ENCODE assay signal across 23 mouse cellular contexts in the genomic region with DNA sequence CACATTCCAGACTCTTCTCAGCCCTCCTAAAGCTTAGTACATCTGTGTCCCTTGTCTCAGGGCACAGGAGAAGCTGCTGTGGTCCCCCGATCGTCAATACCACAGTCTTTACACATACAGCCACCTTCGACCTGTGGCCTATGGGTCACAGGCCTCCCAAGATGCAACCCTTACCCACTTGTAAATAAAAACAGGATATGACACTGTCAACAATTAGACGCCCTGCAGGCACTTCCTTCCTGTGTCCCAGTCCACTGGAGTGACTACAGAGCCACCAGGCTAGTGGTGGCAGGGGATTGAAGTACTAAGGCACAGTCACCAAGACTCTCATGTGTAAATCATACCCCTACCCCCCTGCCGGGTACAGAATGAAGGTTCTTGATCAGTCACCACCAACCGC. TPM values are rescaled to one million over a fixed set of nuclear protein-coding genes. Genes with fewer than 3 reads are reported as not detected.
DNase-seq lines count a peak whose midpoint lies in the region; ATAC-seq lines count a peak whose summit lies in the region.
"Had no signal": no experiment of that assay in that cellular context is flagged by ENCODE, and none has a peak within 500 bp of the region (broad histone marks: within the 10 kb centered on the region; RNA-seq: fewer than 3 reads in every experiment).

No protein-coding gene starts in this region.

- H3K9me3 ChIP-seq in hindbrain, embryonic 10.5 days: no peaks in the 10 kb centered on the region
- no peaks in the 10 kb centered on the region for H3K9me3 ChIP-seq in hindbrain, embryonic 14.5 days (ENCODE audit: control insufficient read depth, low read length)
- no peaks in the 10 kb centered on the region for H3K9me3 ChIP-seq in embryonic facial prominence, embryonic 14.5 days (ENCODE audit: control insufficient read depth, low read length)
- H3K9me3 ChIP-seq in limb, embryonic 13.5 days: no peaks in the 10 kb centered on the region
- H3K9me3 ChIP-seq: forebrain, embryonic 15.5 days; heart, embryonic 15.5 days had no signal

- WGBS in hindbrain, embryonic 10.5 days: 65% methylated on average over 6 of the region's 6 CpGs
- WGBS in hindbrain, embryonic 14.5 days: 75% methylated on average over 6 of the region's 6 CpGs
- 38% methylated on average over 6 of the region's 6 CpGs for WGBS in embryonic facial prominence, embryonic 14.5 days
- WGBS in limb, embryonic 13.5 days: 46% methylated on average over 6 of the region's 6 CpGs

- DNase-seq in hindbrain, embryonic 10.5 days (ENCODE audit: low spot score): no peak
- no peak for DNase-seq in hindbrain, embryonic 14.5 days (ENCODE audit: low spot score)
- DNase-seq in embryonic facial prominence, embryonic 14.5 days (ENCODE audit: low spot score): no peak
- DNase-seq in thymus, postnatal 0 days (ENCODE audit: low spot score): no peak
- DNase-seq in heart, adult 9 months (ENCODE audit: low spot score in 2 of 2): no peak
- no peak for DNase-seq in gastrocnemius, postnatal 14 days
- DNase-seq: adrenal gland, postnatal 10 days; cerebellum, adult 18-20 months; cerebellum, adult 9-11 months; cerebellum, postnatal 36 days; heart, adult 18-20 months had no signal

- H3K4me3 ChIP-seq in hindbrain, embryonic 10.5 days: no peak overlapping the region
- H3K4me3 ChIP-seq in hindbrain, embryonic 14.5 days (replicated peaks; ENCODE audit: low read length): no peak overlapping the region
- no peak overlapping the region for H3K4me3 ChIP-seq in embryonic facial prominence, embryonic 14.5 days (ENCODE audit: low read depth, low read length)
- no peak overlapping the region for H3K4me3 ChIP-seq in limb, embryonic 13.5 days
- H3K4me3 ChIP-seq: forebrain, embryonic 15.5 days; heart, embryonic 15.5 days had no signal

- no peak overlapping the region for H3K9ac ChIP-seq in hindbrain, embryonic 14.5 days
- H3K9ac ChIP-seq in embryonic facial prominence, embryonic 14.5 days (ENCODE audit: low read depth, low read length): no peak overlapping the region
- no peak overlapping the region for H3K9ac ChIP-seq in limb, embryonic 13.5 days
- H3K9ac ChIP-seq: forebrain, embryonic 15.5 days; heart, embryonic 15.5 days had no signal

- no peak for ATAC-seq in hindbrain, embryonic 14.5 days (ENCODE audit: low FRiP score)
- peak; percentile 51 for ATAC-seq in CD4-positive, CD25-positive, alpha-beta regulatory T cell, adult 4 months
- peak; percentile 17; the same call in 1 of the 2 replicates for ATAC-seq in embryonic facial prominence, embryonic 14.5 days (ENCODE audit: low read depth)
- 0 out of 2 replicates have a peak, but pooled peaks have one; percentile 16 for ATAC-seq in limb, embryonic 13.5 days (ENCODE audit: low FRiP score, low read depth)
- ATAC-seq: forebrain, embryonic 15.5 days; hindbrain, embryonic 16.5 days had no signal

- H3K27me3 ChIP-seq in hindbrain, embryonic 10.5 days (ENCODE audit: insufficient read depth, poor library complexity, severe bottlenecking): peaks cover 42% of the 10 kb centered on the region
- H3K27me3 ChIP-seq in hindbrain, embryonic 14.5 days (ENCODE audit: control insufficient read depth, insufficient read depth, low read length): peaks cover 4% of the 10 kb centered on the region; the same call in 1 of the 2 replicates
- peaks cover 22% of the 10 kb centered on the region; the same call in 1 of the 2 replicates for H3K27me3 ChIP-seq in embryonic facial prominence, embryonic 14.5 days (replicated peaks; ENCODE audit: control insufficient read depth, insufficient read depth, low read length)
- H3K27me3 ChIP-seq in limb, embryonic 13.5 days: peaks cover 33% of the 10 kb centered on the region

- H3K4me1 ChIP-seq in hindbrain, embryonic 10.5 days (replicated peaks): peaks cover 21% of the 10 kb centered on the region
- H3K4me1 ChIP-seq in hindbrain, embryonic 14.5 days (replicated peaks; ENCODE audit: control insufficient read depth, insufficient read depth, low read length): no peaks in the 10 kb centered on the region
- no peaks in the 10 kb centered on the region for H3K4me1 ChIP-seq in embryonic facial prominence, embryonic 14.5 days (ENCODE audit: control insufficient read depth, insufficient read depth, low read length)
- H3K4me1 ChIP-seq in limb, embryonic 13.5 days: 0 out of 2 replicates have a peak, but pooled peaks cover 12% of the 10 kb centered on the region
- H3K4me1 ChIP-seq: forebrain, embryonic 15.5 days had no signal

- no peak overlapping the region for H3K4me2 ChIP-seq in hindbrain, embryonic 14.5 days (replicated peaks)
- no peak overlapping the region for H3K4me2 ChIP-seq in embryonic facial prominence, embryonic 14.5 days (ENCODE audit: low read depth, low read length)
- H3K4me2 ChIP-seq in limb, embryonic 13.5 days (replicated peaks): no peak overlapping the region
- H3K4me2 ChIP-seq: forebrain, embryonic 15.5 days; heart, embryonic 11.5 days; heart, embryonic 15.5 days had no signal

- no peaks in the 10 kb centered on the region for H3K36me3 ChIP-seq in hindbrain, embryonic 10.5 days
- H3K36me3 ChIP-seq in hindbrain, embryonic 14.5 days (replicated peaks; ENCODE audit: control insufficient read depth, insufficient read depth): no peaks in the 10 kb centered on the region
- no peaks in the 10 kb centered on the region for H3K36me3 ChIP-seq in embryonic facial prominence, embryonic 14.5 days (ENCODE audit: control insufficient read depth, insufficient read depth, low read length)
- no peaks in the 10 kb centered on the region for H3K36me3 ChIP-seq in limb, embryonic 13.5 days
- H3K36me3 ChIP-seq: forebrain, embryonic 15.5 days; heart, embryonic 15.5 days had no signal

- peak overlapping the region; percentile 45; the same call in 1 of the 2 replicates for H3K27ac ChIP-seq in hindbrain, embryonic 10.5 days
- no peak overlapping the region for H3K27ac ChIP-seq in hindbrain, embryonic 14.5 days
- no peak overlapping the region for H3K27ac ChIP-seq in embryonic facial prominence, embryonic 14.5 days (replicated peaks; ENCODE audit: low read depth, low read length)
- no peak overlapping the region for H3K27ac ChIP-seq in limb, embryonic 13.5 days
- H3K27ac ChIP-seq: forebrain, embryonic 15.5 days; heart, embryonic 15.5 days had no signal

- intact Hi-C loops in gastrocnemius, postnatal 14 days (cut with DNase I; ENCODE audit: low total_unique reads): no loop called here

RNA-seq across cellular contexts. Expression of a gene that starts 0.6 kb away (rescaled TPM):
- 0.37 and 1.3 TPM in 2 replicates for polyA plus RNA-seq in hindbrain, embryonic 10.5 days (2016; fragmentation: Nextera tagmentation; extraction: Ambion mirVana)
- polyA plus RNA-seq in hindbrain, embryonic 14.5 days (2014; fragmentation: Nextera tagmentation; extraction: Ambion mirVana): not detected in 2 replicates
- polyA plus RNA-seq in CD4-positive, CD25-positive, alpha-beta regulatory T cell, adult 4 months (2017; shearing (Covaris generic)): under 1 TPM in 1 of 2 experiments, not detected in 1; 0.30 TPM
- polyA plus RNA-seq in embryonic facial prominence, embryonic 14.5 days (2014; fragmentation: Nextera tagmentation; extraction: Ambion mirVana): 39.6 and 44.8 TPM in 2 replicates
- polyA plus RNA-seq in limb, embryonic 13.5 days (2015; fragmentation: Nextera tagmentation; extraction: Ambion mirVana): 18.2 and 20.8 TPM in 2 replicates
- 0.53 and 0.70 TPM in 2 replicates for polyA plus RNA-seq in thymus, postnatal 0 days (2015; fragmentation: Nextera tagmentation; extraction: Ambion mirVana)
- total RNA-seq in gastrocnemius, postnatal 14 days (2021): 1 to 10 TPM; 1.5 to 1.7 TPM
- total RNA-seq: heart, adult 18-20 months; heart, postnatal 25 days had no signal
- polyA plus RNA-seq: forebrain, embryonic 11.5 days; forebrain, embryonic 15.5 days; hindbrain, embryonic 16.5 days; intestine, embryonic 14.5 days had no signal

RNA-seq across cellular contexts. Expression of a gene that starts 8.7 kb away (rescaled TPM):
- 172 and 173 TPM in 2 replicates for polyA plus RNA-seq in hindbrain, embryonic 10.5 days (2016; fragmentation: Nextera tagmentation; extraction: Ambion mirVana)
- polyA plus RNA-seq in hindbrain, embryonic 14.5 days (2014; fragmentation: Nextera tagmentation; extraction: Ambion mirVana): 66.8 and 74.7 TPM in 2 replicates
- 100 to 1,000 TPM; 101 to 133 TPM for polyA plus RNA-seq in CD4-positive, CD25-positive, alpha-beta regulatory T cell, adult 4 months (2017; shearing (Covaris generic))
- polyA plus RNA-seq in embryonic facial prominence, embryonic 14.5 days (2014; fragmentation: Nextera tagmentation; extraction: Ambion mirVana): 133 and 136 TPM in 2 replicates
- 178 and 181 TPM in 2 replicates for polyA plus RNA-seq in limb, embryonic 13.5 days (2015; fragmentation: Nextera tagmentation; extraction: Ambion mirVana)
- 167 and 170 TPM in 2 replicates for polyA plus RNA-seq in thymus, postnatal 0 days (2015; fragmentation: Nextera tagmentation; extraction: Ambion mirVana)
- 10 to 100 TPM; 54.3 to 61.6 TPM for total RNA-seq in gastrocnemius, postnatal 14 days (2021)

RNA-seq across cellular contexts. Expression of a gene that starts 14.6 kb away (rescaled TPM):
- polyA plus RNA-seq in hindbrain, embryonic 10.5 days (2016; fragmentation: Nextera tagmentation; extraction: Ambion mirVana): 0.10 TPM in 1 of 2 replicates, not detected in the other
- polyA plus RNA-seq in hindbrain, embryonic 14.5 days (2014; fragmentation: Nextera tagmentation; extraction: Ambion mirVana): not detected in 2 replicates
- not detected for polyA plus RNA-seq in CD4-positive, CD25-positive, alpha-beta regulatory T cell, adult 4 months (2017; shearing (Covaris generic))
- polyA plus RNA-seq in embryonic facial prominence, embryonic 14.5 days (2014; fragmentation: Nextera tagmentation; extraction: Ambion mirVana): 11.5 and 12.5 TPM in 2 replicates
- polyA plus RNA-seq in limb, embryonic 13.5 days (2015; fragmentation: Nextera tagmentation; extraction: Ambion mirVana): 4.5 and 4.8 TPM in 2 replicates
- 0.14 and 0.24 TPM in 2 replicates for polyA plus RNA-seq in thymus, postnatal 0 days (2015; fragmentation: Nextera tagmentation; extraction: Ambion mirVana)
- 1 to 10 TPM; 4.4 to 5.2 TPM for total RNA-seq in gastrocnemius, postnatal 14 days (2021)
- total RNA-seq: heart, adult 18-20 months; heart, postnatal 25 days had no signal
- polyA plus RNA-seq: forebrain, embryonic 15.5 days; heart, embryonic 11.5 days; heart, embryonic 15.5 days; hindbrain, embryonic 11.5 days; hindbrain, embryonic 16.5 days; intestine, embryonic 14.5 days had no signal

RNA-seq across cellular contexts. Expression of a gene that starts 21.9 kb away (rescaled TPM):
- polyA plus RNA-seq in hindbrain, embryonic 10.5 days (2016; fragmentation: Nextera tagmentation; extraction: Ambion mirVana): 0.34 and 5.8 TPM in 2 replicates
- 4.0 and 5.1 TPM in 2 replicates for polyA plus RNA-seq in hindbrain, embryonic 14.5 days (2014; fragmentation: Nextera tagmentation; extraction: Ambion mirVana)
- not detected for polyA plus RNA-seq in CD4-positive, CD25-positive, alpha-beta regulatory T cell, adult 4 months (2017; shearing (Covaris generic))
- 0.93 and 1.5 TPM in 2 replicates for polyA plus RNA-seq in embryonic facial prominence, embryonic 14.5 days (2014; fragmentation: Nextera tagmentation; extraction: Ambion mirVana)
- 0.19 TPM in 1 of 2 replicates, not detected in the other for polyA plus RNA-seq in limb, embryonic 13.5 days (2015; fragmentation: Nextera tagmentation; extraction: Ambion mirVana)
- 0.10 and 0.36 TPM in 2 replicates for polyA plus RNA-seq in thymus, postnatal 0 days (2015; fragmentation: Nextera tagmentation; extraction: Ambion mirVana)
- total RNA-seq in gastrocnemius, postnatal 14 days (2021): not detected
- total RNA-seq: adrenal gland, postnatal 10 days; gastrocnemius, adult 8-10 months; gastrocnemius, postnatal 4 days; heart, adult 18-20 months; heart, postnatal 25 days had no signal
- polyA plus RNA-seq: forebrain, embryonic 11.5 days; heart, embryonic 11.5 days; intestine, embryonic 14.5 days had no signal

RNA-seq across cellular contexts. Expression of a gene that starts 48.7 kb away (rescaled TPM):
- polyA plus RNA-seq in hindbrain, embryonic 10.5 days (2016; fragmentation: Nextera tagmentation; extraction: Ambion mirVana): 5.4 and 21.9 TPM in 2 replicates
- polyA plus RNA-seq in hindbrain, embryonic 14.5 days (2014; fragmentation: Nextera tagmentation; extraction: Ambion mirVana): 41.7 and 44.0 TPM in 2 replicates
- under 1 TPM; 0.51 to 0.54 TPM for polyA plus RNA-seq in CD4-positive, CD25-positive, alpha-beta regulatory T cell, adult 4 months (2017; shearing (Covaris generic))
- polyA plus RNA-seq in embryonic facial prominence, embryonic 14.5 days (2014; fragmentation: Nextera tagmentation; extraction: Ambion mirVana): 1.7 and 3.0 TPM in 2 replicates
- polyA plus RNA-seq in limb, embryonic 13.5 days (2015; fragmentation: Nextera tagmentation; extraction: Ambion mirVana): 0.69 and 1.1 TPM in 2 replicates
- polyA plus RNA-seq in thymus, postnatal 0 days (2015; fragmentation: Nextera tagmentation; extraction: Ambion mirVana): 0.32 and 0.55 TPM in 2 replicates
- not detected for total RNA-seq in gastrocnemius, postnatal 14 days (2021)
- total RNA-seq: gastrocnemius, adult 8-10 months; heart, adult 18-20 months; heart, postnatal 25 days had no signal
- polyA plus RNA-seq: heart, embryonic 11.5 days had no signal
